Mouse (Mus musculus): ENCODE measurements at regions not wholly inside any gene's neighbourhood (a gene's known extent, or its start where the extent isn't known, plus 50 kb on each side); places are given as distances from the start of the nearest gene placed in this dataset.

GRCm38 (mm10) chr9:51593707-51594106, 171.4 kb upstream of the Arhgap20 start:
- DNase-seq (peak; percentile 82), ATAC-seq (ENCODE audit: insufficient read depth) (peak; percentile 56)
- Histone ChIP-seq H3K4me2 (no peak overlapping the region), H3K9me3 (ENCODE audit: low read depth, low read length) (no peaks in the 10 kb centered on the region), H3K36me3 (ENCODE audit: insufficient read depth) (no peaks in the 10 kb centered on the region), H3K27ac (ENCODE audit: low read depth) (no peak overlapping the region), H3K9ac (no peak overlapping the region), H3K4me3 (ENCODE audit: low read depth, low read length) (no peak overlapping the region), H3K27me3 (ENCODE audit: insufficient read depth, low read length) (no peaks in the 10 kb centered on the region), H3K4me1 (ENCODE audit: insufficient read depth) (peaks cover 4% of the 10 kb centered on the region; the same call in 1 of the 2 replicates)
- 26% methylated on average over 3 of the region's 3 CpGs for WGBS
- no peak for TF ChIP-seq CTCF (IDR thresholded peaks at IDR 0.05; ENCODE audit: low read depth)

- H3K4me1 ChIP-seq (ENCODE audit: insufficient read depth): peaks cover 4% of the 10 kb centered on the region; the same call in 1 of the 2 replicates
- H3K4me2 ChIP-seq: no peak overlapping the region
- no peaks in the 10 kb centered on the region for H3K9me3 ChIP-seq (ENCODE audit: low read depth, low read length)
- no peak overlapping the region for H3K4me3 ChIP-seq (ENCODE audit: low read depth, low read length)
- no peak overlapping the region for H3K27ac ChIP-seq (ENCODE audit: low read depth)
- H3K27me3 ChIP-seq (ENCODE audit: insufficient read depth, low read length): no peaks in the 10 kb centered on the region
- no peaks in the 10 kb centered on the region for H3K36me3 ChIP-seq (ENCODE audit: insufficient read depth)
- WGBS: 55% methylated on average over 2 of the region's 2 CpGs
- no peak overlapping the region for H3K9ac ChIP-seq
- no peak for TF ChIP-seq CTCF (IDR thresholded peaks at IDR 0.05; ENCODE audit: low read depth)
- DNase-seq: peak; percentile 7
- no peak for ATAC-seq (ENCODE audit: insufficient read depth)
These were observed 166.4 kb upstream of the Arhgap20 start for GRCm38 (mm10) chr9:51598706-51599105.

GRCm38 (mm10) chr9:51608158-51608557, 157.0 kb upstream of the Arhgap20 start:
- Histone ChIP-seq H3K27ac (ENCODE audit: low read depth) (no peak overlapping the region), H3K4me1 (ENCODE audit: insufficient read depth) (no peaks in the 10 kb centered on the region), H3K9ac (no peak overlapping the region), H3K27me3 (ENCODE audit: insufficient read depth, low read length) (no peaks in the 10 kb centered on the region), H3K4me2 (no peak overlapping the region), H3K4me3 (ENCODE audit: low read depth, low read length) (no peak overlapping the region), H3K9me3 (ENCODE audit: low read depth, low read length) (no peaks in the 10 kb centered on the region), H3K36me3 (ENCODE audit: insufficient read depth) (no peaks in the 10 kb centered on the region)
- DNase-seq (no peak), ATAC-seq (ENCODE audit: insufficient read depth) (no peak)
- TF ChIP-seq CTCF (IDR thresholded peaks at IDR 0.05; ENCODE audit: low read depth): no peak
- WGBS: 72% methylated on average over 1 of the region's 1 CpGs

GRCm38 (mm10) chr9:51608697-51609456, 156.3 kb upstream of the Arhgap20 start:
- DNase-seq (no peak), ATAC-seq (ENCODE audit: insufficient read depth) (no peak)
- H3K27ac ChIP-seq (ENCODE audit: low read depth): no peak overlapping the region
- H3K27me3 ChIP-seq (ENCODE audit: insufficient read depth, low read length): no peaks in the 10 kb centered on the region
- H3K36me3 ChIP-seq (ENCODE audit: insufficient read depth): no peaks in the 10 kb centered on the region
- 85% methylated on average over 6 of the region's 6 CpGs for WGBS
- no peak overlapping the region for H3K9ac ChIP-seq
- H3K4me1 ChIP-seq (ENCODE audit: insufficient read depth): no peaks in the 10 kb centered on the region
- no peak overlapping the region for H3K4me2 ChIP-seq
- no peak for TF ChIP-seq CTCF (IDR thresholded peaks at IDR 0.05; ENCODE audit: low read depth)
- no peak overlapping the region for H3K4me3 ChIP-seq (ENCODE audit: low read depth, low read length)
- H3K9me3 ChIP-seq (ENCODE audit: low read depth, low read length): no peaks in the 10 kb centered on the region

GRCm38 (mm10) chr9:51626156-51626555, 139.0 kb upstream of the Arhgap20 start:
- WGBS: 83% methylated on average over 4 of the region's 4 CpGs
- no peak for DNase-seq
- TF ChIP-seq CTCF (IDR thresholded peaks at IDR 0.05; ENCODE audit: low read depth): no peak
- H3K27ac ChIP-seq (ENCODE audit: low read depth): no peak overlapping the region
- no peaks in the 10 kb centered on the region for H3K36me3 ChIP-seq (ENCODE audit: insufficient read depth)
- H3K9ac ChIP-seq: no peak overlapping the region
- H3K9me3 ChIP-seq (ENCODE audit: low read depth, low read length): no peaks in the 10 kb centered on the region
- H3K4me1 ChIP-seq (ENCODE audit: insufficient read depth): no peaks in the 10 kb centered on the region
- H3K4me2 ChIP-seq: no peak overlapping the region
- no peak for ATAC-seq (ENCODE audit: insufficient read depth)
- H3K4me3 ChIP-seq (ENCODE audit: low read depth, low read length): no peak overlapping the region
- no peaks in the 10 kb centered on the region for H3K27me3 ChIP-seq (ENCODE audit: insufficient read depth, low read length)

GRCm38 (mm10) chr9:51636097-51636496, 129.0 kb upstream of the Arhgap20 start:
- no peak overlapping the region for H3K4me2 ChIP-seq
- H3K4me3 ChIP-seq (ENCODE audit: low read depth, low read length): no peak overlapping the region
- no peak overlapping the region for H3K27ac ChIP-seq (ENCODE audit: low read depth)
- no peaks in the 10 kb centered on the region for H3K9me3 ChIP-seq (ENCODE audit: low read depth, low read length)
- H3K27me3 ChIP-seq (ENCODE audit: insufficient read depth, low read length): no peaks in the 10 kb centered on the region
- no peaks in the 10 kb centered on the region for H3K36me3 ChIP-seq (ENCODE audit: insufficient read depth)
- WGBS: 88% methylated on average over 2 of the region's 2 CpGs
- DNase-seq: no peak
- no peak for TF ChIP-seq CTCF (IDR thresholded peaks at IDR 0.05; ENCODE audit: low read depth)
- no peak for ATAC-seq (ENCODE audit: insufficient read depth)
- H3K9ac ChIP-seq: no peak overlapping the region
- peaks cover 3% of the 10 kb centered on the region; the same call in 1 of the 2 replicates for H3K4me1 ChIP-seq (ENCODE audit: insufficient read depth)

GRCm38 (mm10) chr9:51636559-51637127, 128.5 kb upstream of the Arhgap20 start:
- H3K36me3 ChIP-seq (ENCODE audit: insufficient read depth): no peaks in the 10 kb centered on the region
- H3K27me3 ChIP-seq (ENCODE audit: insufficient read depth, low read length): no peaks in the 10 kb centered on the region
- H3K9ac ChIP-seq: no peak overlapping the region
- no peak overlapping the region for H3K4me3 ChIP-seq (ENCODE audit: low read depth, low read length)
- no peak overlapping the region for H3K27ac ChIP-seq (ENCODE audit: low read depth)
- 77% methylated on average over 1 of the region's 1 CpGs for WGBS
- peaks cover 3% of the 10 kb centered on the region; the same call in 1 of the 2 replicates for H3K4me1 ChIP-seq (ENCODE audit: insufficient read depth)
- ATAC-seq (ENCODE audit: insufficient read depth) (no peak), DNase-seq (no peak)
- H3K9me3 ChIP-seq (ENCODE audit: low read depth, low read length): no peaks in the 10 kb centered on the region
- no peak for TF ChIP-seq CTCF (IDR thresholded peaks at IDR 0.05; ENCODE audit: low read depth)
- H3K4me2 ChIP-seq: no peak overlapping the region

Measured in lung, embryonic 14.5 days (tissue).